Mouse (Mus musculus): ENCODE data around the gene Smpd3.

Smpd3 gene

GRCm38 (mm10) chr8:106278367-106279042 is 59.3 kb downstream of the Smpd3 start:
- TF ChIP-seq GATA4 (IDR thresholded peaks at IDR 0.05; ENCODE audit: insufficient replicate concordance, low read length), result no peak

GRCm38 (mm10) chr8:106276709-106277317 is 61.0 kb downstream of the Smpd3 start:
- TF ChIP-seq GATA4 (IDR thresholded peaks at IDR 0.05; ENCODE audit: insufficient replicate concordance, low read length), result no peak

- TF ChIP-seq GATA4 (IDR thresholded peaks at IDR 0.05; ENCODE audit: insufficient replicate concordance, low read length), result no peak
Measured at GRCm38 (mm10) chr8:106273468-106273867, 64.3 kb downstream of the Smpd3 start.

GRCm38 (mm10) chr8:106271378-106271777 is 66.4 kb downstream of the Smpd3 start:
- no peak for TF ChIP-seq GATA4 (IDR thresholded peaks at IDR 0.05; ENCODE audit: insufficient replicate concordance, low read length)

- TF ChIP-seq GATA4 (IDR thresholded peaks at IDR 0.05; ENCODE audit: insufficient replicate concordance, low read length), result no peak
Measured at GRCm38 (mm10) chr8:106270804-106271203, 67.0 kb downstream of the Smpd3 start.

- TF ChIP-seq GATA4 (IDR thresholded peaks at IDR 0.05; ENCODE audit: insufficient replicate concordance, low read length), result no peak
Measured at GRCm38 (mm10) chr8:106268710-106269346, 69.0 kb downstream of the Smpd3 start.

GRCm38 (mm10) chr8:106265398-106265797 is 72.4 kb downstream of the Smpd3 start:
- TF ChIP-seq GATA4 (IDR thresholded peaks at IDR 0.05; ENCODE audit: insufficient replicate concordance, low read length), result no peak

GRCm38 (mm10) chr8:106263928-106264327 is 73.9 kb downstream of the Smpd3 start:
- no peak for TF ChIP-seq GATA4 (IDR thresholded peaks at IDR 0.05; ENCODE audit: insufficient replicate concordance, low read length)

GRCm38 (mm10) chr8:106262343-106262742 is 75.4 kb downstream of the Smpd3 start:
- no peak for TF ChIP-seq GATA4 (IDR thresholded peaks at IDR 0.05; ENCODE audit: insufficient replicate concordance, low read length)

GRCm38 (mm10) chr8:106260894-106261293 is 76.9 kb downstream of the Smpd3 start:
- no peak for TF ChIP-seq GATA4 (IDR thresholded peaks at IDR 0.05; ENCODE audit: insufficient replicate concordance, low read length)

- TF ChIP-seq GATA4 (IDR thresholded peaks at IDR 0.05; ENCODE audit: insufficient replicate concordance, low read length), result no peak
Measured at GRCm38 (mm10) chr8:106259579-106260255, 78.1 kb downstream of the Smpd3 start.

GRCm38 (mm10) chr8:106258169-106258568 is 79.6 kb downstream of the Smpd3 start:
- no peak for TF ChIP-seq GATA4 (IDR thresholded peaks at IDR 0.05; ENCODE audit: insufficient replicate concordance, low read length)

GRCm38 (mm10) chr8:106250186-106250585 is 87.6 kb downstream of the Smpd3 start:
- TF ChIP-seq GATA4 (IDR thresholded peaks at IDR 0.05; ENCODE audit: insufficient replicate concordance, low read length), result no peak

- no peak for TF ChIP-seq GATA4 (IDR thresholded peaks at IDR 0.05; ENCODE audit: insufficient replicate concordance, low read length)
Measured at GRCm38 (mm10) chr8:106237106-106237505, 100.7 kb downstream of the Smpd3 start.

GRCm38 (mm10) chr8:106234567-106235261 is 103.1 kb downstream of the Smpd3 start:
- no peak for TF ChIP-seq GATA4 (IDR thresholded peaks at IDR 0.05; ENCODE audit: insufficient replicate concordance, low read length)
